Mouse (Mus musculus): ENCODE measurements around the gene Atg4a-ps.
"Not testable (repeated sequence)": the region's sequence is repeated elsewhere in the genome, so short reads cannot be mapped to it uniquely, and the experiment has no call there.

Atg4a-ps gene

GRCm38 (mm10) chr3:103645968-103646367, at the start of gene Atg4a-ps:
Gene Atg4a-ps, minus strand, starts transcription at chr3:103646068.
- not testable (repeated sequence) for DNase-seq (ENCODE audit: extremely low read depth, low read depth)

GRCm38 (mm10) chr3:103695556-103695955, 49.7 kb upstream of the Atg4a-ps start:
- DNase-seq (ENCODE audit: extremely low read depth, low read depth) = no peak

DNA sequence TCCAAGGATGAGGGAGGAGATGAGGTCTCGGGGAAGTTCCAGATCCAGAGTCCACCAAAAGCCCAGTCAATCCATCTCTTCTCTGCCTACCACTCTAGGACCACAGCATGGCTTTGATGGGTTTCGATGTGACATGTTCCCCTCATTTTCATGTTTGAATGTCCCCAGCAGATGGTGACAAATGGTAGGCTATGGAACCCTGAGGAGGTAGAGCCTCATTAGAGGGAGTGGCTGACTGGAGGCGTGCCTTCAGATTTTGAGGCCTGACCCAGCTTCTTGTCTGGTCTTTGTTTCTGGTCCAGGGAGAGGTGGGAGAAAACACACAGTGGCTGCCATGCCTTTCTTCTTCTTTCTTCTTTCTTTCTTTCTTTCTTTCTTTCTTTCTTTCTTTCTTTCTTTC, 44.6 kb upstream of the Atg4a-ps start:
- no peak for DNase-seq (ENCODE audit: extremely low read depth, low read depth)

GRCm38 (mm10) chr3:103689043-103689442, 43.2 kb upstream of the Atg4a-ps start:
- DNase-seq (ENCODE audit: extremely low read depth, low read depth) = no peak

GRCm38 (mm10) chr3:103683966-103684319, 38.1 kb upstream of the Atg4a-ps start:
- no peak for DNase-seq (ENCODE audit: extremely low read depth, low read depth)

DNA sequence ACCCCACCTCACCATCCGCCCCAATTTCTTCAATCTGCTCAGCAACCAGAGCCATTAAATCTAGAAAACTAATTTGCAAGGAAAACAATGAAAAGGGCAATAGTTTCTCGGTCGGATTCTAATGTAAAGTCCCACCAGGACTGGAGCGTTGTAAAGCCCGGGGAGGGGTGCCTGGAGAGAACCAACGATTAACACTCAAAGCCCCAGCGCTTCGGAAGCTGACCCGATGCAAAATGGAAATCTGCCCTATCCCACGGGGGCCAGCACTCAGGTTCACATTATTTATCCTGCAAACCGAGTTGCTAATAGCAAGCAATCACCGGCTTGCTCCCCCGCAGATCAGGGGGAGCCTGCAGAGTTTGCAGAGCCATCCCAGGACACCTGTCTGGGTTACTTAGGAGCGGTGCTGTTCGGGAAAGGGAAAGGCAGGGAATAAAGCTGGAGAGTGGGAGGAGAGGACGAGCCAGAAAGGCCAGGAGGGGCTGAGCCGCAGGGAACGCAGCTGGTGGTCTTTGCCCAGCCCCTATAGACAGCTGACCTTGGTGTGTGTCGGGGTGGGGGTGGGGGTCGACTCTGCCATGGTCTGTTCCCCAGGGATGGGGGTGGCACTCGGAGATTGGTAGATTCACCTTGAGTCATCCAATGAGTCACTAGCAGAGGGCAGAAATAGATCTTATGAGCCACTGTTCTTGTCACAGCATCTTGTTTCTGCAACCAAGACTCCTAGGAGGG, 37.5 kb upstream of the Atg4a-ps start:
- no peak for DNase-seq (ENCODE audit: extremely low read depth, low read depth)

DNA sequence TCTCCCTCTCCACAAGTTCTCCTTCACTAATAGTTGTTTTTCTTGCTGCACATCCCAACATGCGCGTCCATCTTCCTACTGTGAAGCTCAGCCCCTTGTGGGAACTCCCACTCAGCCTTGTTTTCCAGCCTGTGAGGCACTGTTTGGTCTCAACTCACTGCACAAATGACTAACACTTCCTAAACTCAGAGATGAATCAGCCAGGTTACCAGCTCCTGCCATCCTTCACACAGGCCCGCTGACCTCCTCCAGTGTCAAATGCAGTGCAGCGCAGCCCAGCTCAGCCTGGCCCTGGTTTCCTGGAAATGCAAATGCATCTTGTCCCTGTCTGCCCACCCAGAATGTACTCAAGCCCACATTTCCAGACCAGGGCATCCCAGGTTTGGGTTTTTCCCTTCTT, 36.6 kb upstream of the Atg4a-ps start:
- no peak for DNase-seq (ENCODE audit: extremely low read depth, low read depth)

DNA sequence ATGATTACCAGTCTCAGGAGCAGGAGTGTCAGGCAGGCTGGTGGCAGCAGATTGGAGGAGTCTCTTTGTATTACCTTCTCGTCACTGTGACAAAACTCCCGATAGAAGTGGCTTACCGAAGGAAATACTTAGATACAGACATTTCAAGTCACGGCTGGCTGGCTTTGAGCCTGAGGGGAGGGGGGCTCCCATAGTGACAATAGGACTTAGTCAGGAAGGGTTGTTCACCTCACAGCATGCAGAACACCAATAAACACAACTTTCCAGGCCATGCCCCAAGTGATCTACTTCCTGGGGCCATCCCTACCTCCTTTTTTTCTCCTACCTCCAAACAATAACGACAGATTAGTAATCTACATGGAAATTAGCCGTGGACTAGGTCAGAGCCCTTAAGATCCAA, 32.9 kb upstream of the Atg4a-ps start:
- DNase-seq (ENCODE audit: extremely low read depth, low read depth) = no peak

DNA sequence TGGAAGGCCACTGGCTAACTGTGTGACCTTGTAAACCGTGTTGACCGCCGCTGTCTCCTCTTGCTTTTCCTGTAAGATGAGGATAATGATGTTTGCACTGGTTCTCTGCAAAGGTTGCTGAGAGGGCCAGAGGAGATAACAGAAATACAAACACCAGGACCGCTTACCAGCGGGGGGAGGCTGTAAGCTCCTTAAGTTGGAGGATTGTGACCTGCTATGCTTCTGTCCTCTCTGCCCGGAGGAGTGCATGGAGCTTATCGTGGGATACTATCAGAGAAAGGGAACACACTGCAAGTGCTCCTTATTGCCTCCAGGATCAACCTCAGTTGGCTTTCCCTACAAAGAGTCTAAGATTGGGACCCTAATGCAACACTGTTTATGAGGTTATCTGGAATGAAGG, 26.8 kb upstream of the Atg4a-ps start:
- no peak for DNase-seq (ENCODE audit: extremely low read depth, low read depth)

DNA sequence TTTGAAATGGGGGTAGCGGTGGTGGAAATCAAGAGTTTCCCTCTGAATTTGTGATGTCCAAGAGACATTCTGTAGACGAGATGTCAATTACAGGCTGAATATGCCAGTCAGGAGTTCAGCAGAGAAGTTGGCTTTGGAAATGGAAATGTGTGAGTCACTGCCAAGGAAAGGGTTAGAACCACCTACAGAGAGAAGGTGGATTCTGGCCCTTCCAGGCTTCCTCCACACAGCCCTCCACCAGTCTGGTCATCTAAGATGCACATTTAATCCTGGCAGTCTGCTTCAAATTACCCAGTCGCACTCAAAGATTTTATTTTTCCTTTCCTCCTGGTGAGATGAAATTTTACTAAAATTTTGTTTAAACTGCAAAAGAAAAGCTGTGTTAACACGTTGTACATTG, 26.2 kb upstream of the Atg4a-ps start:
- DNase-seq (ENCODE audit: extremely low read depth, low read depth) = no peak

DNA sequence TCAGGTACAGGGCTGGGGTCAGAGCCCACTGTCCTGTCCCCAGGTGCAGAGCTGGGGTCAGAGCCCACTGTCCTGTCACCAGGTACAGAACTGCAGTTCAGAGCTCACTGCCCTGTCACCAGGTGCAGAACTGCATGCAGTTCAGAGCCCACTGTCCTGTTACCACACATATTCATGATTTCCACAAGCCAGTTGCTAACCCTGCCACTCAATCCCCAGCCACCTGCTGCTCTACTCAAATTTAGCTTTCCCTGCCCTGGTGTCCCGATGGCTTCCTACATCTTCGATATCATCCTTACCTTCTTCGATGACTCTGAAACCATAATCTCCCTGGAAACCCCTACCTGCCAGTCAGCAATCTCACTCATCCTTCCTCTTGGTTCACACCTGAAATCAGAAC, 17.5 kb upstream of the Atg4a-ps start:
- no peak for DNase-seq (ENCODE audit: extremely low read depth, low read depth)

GRCm38 (mm10) chr3:103661714-103662113, 15.8 kb upstream of the Atg4a-ps start:
- no peak for DNase-seq (ENCODE audit: extremely low read depth, low read depth)

- no peak for DNase-seq (ENCODE audit: extremely low read depth, low read depth)
Measured at GRCm38 (mm10) chr3:103660012-103660411, 14.1 kb upstream of the Atg4a-ps start.

GRCm38 (mm10) chr3:103650406-103650805, 4.5 kb upstream of the Atg4a-ps start:
- no peak for DNase-seq (ENCODE audit: extremely low read depth, low read depth)

GRCm38 (mm10) chr3:103649716-103650115, 3.8 kb upstream of the Atg4a-ps start:
- DNase-seq (ENCODE audit: extremely low read depth, low read depth) = no peak

DNA sequence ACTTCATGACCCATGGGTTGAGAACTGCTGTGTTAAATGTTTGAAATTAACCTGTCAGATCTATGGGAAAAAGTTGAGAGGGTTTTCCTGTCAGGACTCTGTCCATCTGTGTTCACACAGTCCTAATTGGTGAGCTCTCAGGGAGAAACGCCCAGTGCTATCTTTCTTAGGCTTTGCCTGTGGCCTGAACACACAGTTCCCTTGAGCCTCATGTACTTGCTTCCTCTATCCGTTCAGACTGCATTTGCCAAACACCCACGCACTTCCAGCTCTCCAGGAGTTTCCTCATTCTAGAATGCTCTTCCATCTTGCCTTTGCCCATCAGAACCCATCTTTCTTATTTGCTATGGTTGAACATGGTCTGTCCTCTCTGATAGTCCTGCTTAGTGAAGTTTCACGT, 2.6 kb upstream of the Atg4a-ps start:
- DNase-seq (ENCODE audit: extremely low read depth, low read depth) = peak; percentile 31

DNA sequence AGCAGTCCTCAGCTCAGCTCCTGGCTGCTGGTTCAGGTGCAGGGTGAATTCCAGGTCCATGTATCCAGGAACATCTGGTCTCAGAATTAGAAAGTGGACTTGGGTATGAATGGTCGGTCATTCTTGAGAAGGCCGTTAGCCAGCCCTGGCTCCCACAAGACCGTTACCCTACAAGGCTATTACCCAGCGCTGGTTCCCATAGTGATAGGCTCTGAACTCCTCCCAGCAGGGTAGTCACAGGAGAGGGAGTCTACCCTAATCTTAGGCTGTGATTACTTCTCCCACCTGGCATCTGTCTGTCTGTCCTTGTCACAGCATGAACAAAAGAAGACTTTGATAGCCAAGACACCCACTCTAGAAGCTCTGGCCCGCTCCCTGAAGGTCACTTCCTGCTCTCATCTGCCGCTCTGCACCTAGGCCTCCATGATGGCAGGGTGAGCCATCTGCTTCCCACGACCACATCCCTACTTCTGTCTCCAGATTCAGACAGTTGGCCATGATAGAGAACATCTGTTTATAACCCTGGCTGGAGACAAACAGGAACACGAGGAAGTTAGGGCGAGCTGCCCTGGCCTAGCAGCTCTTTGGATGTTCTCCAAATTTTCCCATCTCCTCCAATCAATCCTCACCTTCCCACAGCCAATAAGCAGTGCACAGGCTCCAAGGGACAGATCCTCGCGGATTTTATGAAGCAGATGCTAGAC, 1.4 kb upstream of the Atg4a-ps start:
- DNase-seq (ENCODE audit: extremely low read depth, low read depth) = no peak

DNA sequence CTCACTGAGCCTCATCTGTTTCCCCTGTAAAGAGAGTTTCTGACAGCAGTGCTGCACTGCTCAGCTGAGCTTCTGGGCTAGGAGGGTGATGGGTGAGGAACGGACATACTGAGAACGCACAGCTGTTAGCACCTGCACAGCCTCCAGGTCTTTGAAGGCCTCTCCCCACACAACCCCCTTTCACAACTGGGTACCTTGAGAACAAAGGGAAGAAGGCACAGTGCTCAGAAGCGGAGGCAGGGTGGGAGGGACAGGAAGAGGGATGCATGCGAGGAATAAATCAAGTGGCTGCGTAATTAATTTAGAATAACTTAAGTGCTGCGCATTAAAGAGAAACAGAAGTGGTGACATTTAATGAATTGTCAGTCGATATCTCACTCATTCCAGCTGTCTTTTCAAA, 4.6 kb downstream of the Atg4a-ps start:
- no peak for DNase-seq (ENCODE audit: extremely low read depth, low read depth)

DNA sequence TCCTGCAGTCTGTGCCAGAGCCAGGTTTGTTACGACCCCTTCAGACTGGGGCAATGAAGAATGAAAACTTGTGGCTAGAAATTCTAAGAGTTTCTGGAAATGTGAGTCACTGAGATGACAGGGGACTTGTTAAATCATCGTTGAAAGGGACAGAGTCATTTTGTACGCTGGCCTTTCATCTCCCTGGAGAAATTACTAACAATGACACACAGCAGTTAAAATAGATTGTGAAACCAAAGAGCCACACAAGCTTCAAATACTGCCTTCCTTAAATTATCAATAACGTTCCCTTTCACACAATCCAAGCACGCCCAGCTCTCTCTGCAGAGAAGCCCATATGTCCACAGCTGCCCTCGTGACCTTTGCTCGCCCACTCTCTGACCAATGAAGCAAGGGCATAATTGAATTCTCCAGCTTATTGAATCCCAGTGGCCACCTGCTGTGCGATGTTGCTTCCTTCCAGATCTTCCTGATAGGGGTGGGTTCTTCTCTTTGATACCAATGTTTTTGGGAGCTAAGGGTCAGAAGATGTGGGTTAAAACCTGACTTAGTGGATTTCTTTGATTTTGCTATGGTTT, 5.6 kb downstream of the Atg4a-ps start:
- DNase-seq (ENCODE audit: extremely low read depth, low read depth) = no peak

- DNase-seq (ENCODE audit: extremely low read depth, low read depth) = no peak
Measured at GRCm38 (mm10) chr3:103637641-103638040, 8.2 kb downstream of the Atg4a-ps start.

- no peak for DNase-seq (ENCODE audit: extremely low read depth, low read depth)
Measured at GRCm38 (mm10) chr3:103634256-103634655, 11.6 kb downstream of the Atg4a-ps start.

DNA sequence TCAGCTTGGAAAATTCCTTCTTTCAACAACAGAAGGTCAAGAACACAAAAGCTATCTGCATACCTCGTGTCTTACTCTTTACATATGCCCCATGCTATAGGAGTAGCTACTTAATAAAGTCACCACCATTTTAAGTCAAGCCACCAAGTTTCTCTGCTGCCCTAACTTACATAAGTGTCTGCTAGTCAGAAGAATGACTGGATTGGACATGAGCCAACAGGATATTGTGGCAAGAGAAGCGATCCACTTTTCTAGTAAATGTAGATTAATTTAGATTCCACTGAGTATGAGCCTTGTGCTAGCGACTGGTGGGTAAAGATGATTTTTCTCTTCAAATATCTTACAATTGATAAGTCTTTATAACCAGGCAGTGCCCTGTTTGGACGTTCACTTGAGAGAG, 12.0 kb downstream of the Atg4a-ps start:
- DNase-seq (ENCODE audit: extremely low read depth, low read depth) = peak; percentile 18

- DNase-seq (ENCODE audit: extremely low read depth, low read depth) = no peak
Measured at GRCm38 (mm10) chr3:103633124-103633523, 12.7 kb downstream of the Atg4a-ps start.
